Mouse (Mus musculus) liver, embryonic 12.5 days (tissue): Measurements from ENCODE around the gene Gm527. TPM values are rescaled to one million over a fixed set of nuclear protein-coding genes. Genes with fewer than 3 reads are reported as not detected.

Experiments used
- ATAC-seq: fragments of 200-750 bp; cut with Nextera tagmentation; 2 replicates; pipeline ENCODE4 v1.8.0; 2017; ENCODE audit warnings: moderate number of reproducible peaks, mild to moderate bottlenecking, moderate library complexity
- H3K27ac ChIP-seq: fragments of 300-500 bp; sonication (generic); 2 replicates; pipeline ENCODE4 v1.5.1; 2016; ENCODE audit warnings: mild to moderate bottlenecking
- H3K27me3 ChIP-seq: fragments of 300-500 bp; sonication (generic); replicated peaks from 2 replicates; pipeline ENCODE4 v1.6.1; 2016; ENCODE audit warnings: mild to moderate bottlenecking, moderate library complexity
- H3K36me3 ChIP-seq: fragments of 300-500 bp; sonication (generic); 2 replicates; pipeline ENCODE4 v1.6.1; 2016; ENCODE audit warnings: mild to moderate bottlenecking, moderate library complexity
- H3K4me1 ChIP-seq: fragments of 300-500 bp; sonication (generic); 2 replicates; pipeline ENCODE4 v1.6.1; 2016
- H3K4me2 ChIP-seq: fragments of 300-500 bp; sonication (generic); 2 replicates; pipeline ENCODE4 v1.6.1; 2016; ENCODE audit warnings: mild to moderate bottlenecking, moderate library complexity
- H3K4me3 ChIP-seq: fragments of 300-500 bp; sonication (generic); 2 replicates; pipeline ENCODE4 v1.5.1; 2016; ENCODE audit warnings: mild to moderate bottlenecking, moderate library complexity
- H3K9ac ChIP-seq: fragments of 300-500 bp; sonication (generic); 2 replicates; pipeline ENCODE4 v1.6.1; 2016; ENCODE audit warnings: mild to moderate bottlenecking, moderate library complexity
- H3K9me3 ChIP-seq: fragments of 300-500 bp; sonication (generic); replicated peaks from 2 replicates; pipeline ENCODE4 v1.6.1; 2016; ENCODE audit warnings: mild to moderate bottlenecking, moderate library complexity
- WGBS: fragments of 180-500 bp; shearing (Covaris S2); methylation state at CpG from one replicate; pipeline ENCODE4 v1.1.7; 2016; ENCODE audit not compliant: insufficient replicate concordance; 5-methylcytosine and 5-hydroxymethylcytosine counted together
- polyA plus RNA-seq: library from polyadenylated mRNA; unstranded; fragments of >200 nt; fragmentation: Nextera tagmentation; extraction: Ambion mirVana; gene quantifications from 2 replicates; pipeline ENCODE4 v1.2.1, GENCODE M21; 2016

The Gm527 gene
- polyA plus RNA-seq, 1 experiment from 2014 or later, result 0.77 TPM

DNA sequence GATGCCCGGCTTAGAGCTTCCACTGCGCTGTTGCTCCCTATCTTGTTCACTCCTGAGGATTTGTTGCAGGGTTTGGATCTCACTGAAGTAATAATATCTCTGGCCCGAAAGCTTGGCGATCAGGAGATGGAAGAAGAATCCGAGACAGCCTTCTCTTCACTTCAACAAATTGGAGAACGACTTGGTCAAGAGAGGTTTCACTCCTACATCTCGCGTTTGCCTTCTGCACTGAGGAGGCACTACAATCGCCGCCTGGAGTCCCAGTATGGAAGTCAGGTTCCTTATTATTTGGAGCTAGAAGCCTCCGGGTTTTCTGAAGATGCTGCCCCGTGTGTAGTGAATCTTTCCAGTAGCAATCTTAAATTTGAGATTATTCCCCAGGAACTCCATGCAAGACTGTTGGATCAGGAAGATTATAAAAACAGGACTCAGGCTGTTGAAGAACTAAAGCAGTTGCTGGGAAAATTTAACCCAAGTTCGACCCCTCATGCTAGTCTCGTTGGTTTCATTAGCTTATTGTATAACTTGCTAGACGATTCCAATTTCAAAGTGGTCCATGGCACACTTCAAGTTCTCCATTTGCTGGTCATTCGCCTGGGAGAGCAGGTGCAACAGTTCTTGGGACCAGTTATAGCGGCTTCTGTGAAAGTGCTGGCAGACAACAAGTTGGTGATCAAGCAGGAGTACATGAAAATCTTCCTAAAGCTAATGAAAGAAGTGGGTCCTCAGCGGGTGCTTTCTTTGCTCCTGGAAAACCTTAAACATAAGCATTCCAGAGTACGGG is 49.1 kb downstream of the Gm527 start:
- peaks cover 61% of the 10 kb centered on the region for H3K4me1 ChIP-seq
- 3% methylated on average over 19 of the region's 19 CpGs for WGBS

DNA sequence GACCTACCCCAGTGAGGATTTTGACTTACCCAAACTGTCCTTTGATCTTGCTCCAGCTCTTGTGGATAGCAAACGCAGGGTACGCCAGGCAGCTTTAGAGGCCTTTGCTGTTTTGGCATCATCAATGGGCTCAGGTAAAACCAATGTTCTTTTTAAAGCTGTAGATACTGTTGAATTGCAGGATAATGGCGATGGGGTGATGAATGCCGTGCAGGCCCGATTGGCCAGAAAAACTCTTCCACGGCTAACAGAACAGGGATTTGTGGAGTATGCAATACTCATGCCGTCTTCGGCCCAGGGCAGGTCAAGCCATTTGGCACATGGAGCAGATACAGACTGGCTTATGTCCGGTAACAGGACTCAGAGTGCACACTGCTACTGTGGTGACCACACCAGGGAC is 49.8 kb downstream of the Gm527 start:
- H3K36me3 ChIP-seq, result peaks cover 10% of the 10 kb centered on the region; the same call in 1 of the 2 replicates
- no peak for ATAC-seq
- WGBS, result 2% methylated on average over 9 of the region's 9 CpGs
- peak overlapping the region; percentile 86 for H3K9ac ChIP-seq
- no peaks in the 10 kb centered on the region for H3K27me3 ChIP-seq
- no peaks in the 10 kb centered on the region for H3K9me3 ChIP-seq
- H3K4me2 ChIP-seq, result peak overlapping the region; percentile 90
- H3K4me3 ChIP-seq, result peak overlapping the region; percentile 84
- peaks cover 66% of the 10 kb centered on the region for H3K4me1 ChIP-seq
- peak overlapping the region; percentile 15 for H3K27ac ChIP-seq

More for the DNA sequence above, 49.1 kb downstream of the Gm527 start:
- Histone ChIP-seq H3K4me2 (peak overlapping the region; percentile 90), H3K4me3 (peak overlapping the region; percentile 84), H3K27ac (peak overlapping the region; percentile 79), H3K36me3 (peaks cover 10% of the 10 kb centered on the region; the same call in 1 of the 2 replicates), H3K27me3 (no peaks in the 10 kb centered on the region), H3K9ac (peak overlapping the region; percentile 86), H3K9me3 (no peaks in the 10 kb centered on the region)
- ATAC-seq, result no peak

DNA sequence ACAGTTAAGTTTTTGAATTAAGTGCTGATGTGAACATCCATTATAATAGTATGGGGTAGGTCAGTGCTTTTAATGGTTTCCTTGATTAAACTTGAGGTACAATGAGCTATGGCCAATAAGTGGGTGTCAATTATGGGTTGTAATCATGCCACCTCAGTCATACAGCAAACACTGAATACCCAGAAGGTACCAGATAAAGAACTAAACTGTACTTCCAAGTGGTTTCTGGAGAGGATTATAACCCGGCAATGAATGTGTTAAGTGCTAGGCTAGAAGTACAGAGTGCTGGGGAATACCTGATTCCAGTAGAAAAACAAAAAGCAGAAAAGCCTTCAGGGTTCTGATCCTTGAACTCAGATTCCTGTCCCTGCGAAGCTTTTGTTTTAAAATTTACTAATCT is 50.4 kb downstream of the Gm527 start:
- no peaks in the 10 kb centered on the region for H3K9me3 ChIP-seq
- peak overlapping the region; percentile 86 for H3K9ac ChIP-seq
- no peak for ATAC-seq
- peaks cover 10% of the 10 kb centered on the region; the same call in 1 of the 2 replicates for H3K36me3 ChIP-seq
- peak overlapping the region; percentile 84 for H3K4me3 ChIP-seq
- H3K27ac ChIP-seq, result peak overlapping the region; percentile 15; the same call in 1 of the 2 replicates
- peaks cover 64% of the 10 kb centered on the region for H3K4me1 ChIP-seq
- H3K27me3 ChIP-seq, result no peaks in the 10 kb centered on the region
- peak overlapping the region; percentile 90 for H3K4me2 ChIP-seq
- 1% methylated on average over 2 of the region's 2 CpGs for WGBS

- no peak for ATAC-seq
- Histone ChIP-seq H3K36me3 (peaks cover 10% of the 10 kb centered on the region; the same call in 1 of the 2 replicates), H3K27me3 (no peaks in the 10 kb centered on the region), H3K4me1 (peaks cover 70% of the 10 kb centered on the region), H3K4me2 (peak overlapping the region; percentile 69), H3K9me3 (no peaks in the 10 kb centered on the region), H3K9ac (no peak overlapping the region), H3K4me3 (no peak overlapping the region), H3K27ac (no peak overlapping the region)
Measured at GRCm38 (mm10) chr12:64971399-64971798, 53.7 kb downstream of the Gm527 start.

GRCm38 (mm10) chr12:64972063-64972462 is 54.4 kb downstream of the Gm527 start:
- Histone ChIP-seq H3K4me1 (peaks cover 64% of the 10 kb centered on the region), H3K9me3 (no peaks in the 10 kb centered on the region), H3K27me3 (no peaks in the 10 kb centered on the region), H3K9ac (0 out of 2 replicates have a peak overlapping the region, but pooled peaks have one; percentile 9), H3K36me3 (peaks cover 16% of the 10 kb centered on the region; the same call in 1 of the 2 replicates), H3K27ac (no peak overlapping the region), H3K4me2 (peak overlapping the region; percentile 29), H3K4me3 (no peak overlapping the region)
- WGBS, result 57% methylated on average over 6 of the region's 6 CpGs
- no peak for ATAC-seq

Other genes starting within 250 kb of the Gm527 start
- 3.3 and 4.0 TPM in 2 replicates for gene Klhl28, start 47.6 kb downstream of the Gm527 start, polyA plus RNA-seq
- gene Togaram1, start 47.9 kb downstream of the Gm527 start, polyA plus RNA-seq, result 13.3 and 15.4 TPM in 2 replicates
- 29.1 and 30.2 TPM in 2 replicates for gene Prpf39, start 118.4 kb downstream of the Gm527 start, polyA plus RNA-seq
- 226 and 234 TPM in 2 replicates for gene Fkbp3, start 156.1 kb downstream of the Gm527 start, polyA plus RNA-seq
- gene Fancm, start 157.7 kb downstream of the Gm527 start, polyA plus RNA-seq, result 10.5 TPM in 2 replicates